Mouse (Mus musculus): ENCODE results near the gene E130208F15Rik.

GRCm38 (mm10) chr7:30293795-30294194, 27.7 kb upstream of the E130208F15Rik start:
- TF ChIP-seq CTCF (IDR thresholded peaks at IDR 0.05; ENCODE audit: low read depth) (no peak), EP300 (optimal IDR thresholded peaks at IDR 0.05) (no peak)
